Mouse (Mus musculus): ENCODE measurements around the gene Nudt7. TPM values are rescaled to one million over a fixed set of nuclear protein-coding genes. Genes with fewer than 3 reads are reported as not detected.

The Nudt7 gene
- polyA plus RNA-seq, 1 experiment = 8.3 TPM

DNA sequence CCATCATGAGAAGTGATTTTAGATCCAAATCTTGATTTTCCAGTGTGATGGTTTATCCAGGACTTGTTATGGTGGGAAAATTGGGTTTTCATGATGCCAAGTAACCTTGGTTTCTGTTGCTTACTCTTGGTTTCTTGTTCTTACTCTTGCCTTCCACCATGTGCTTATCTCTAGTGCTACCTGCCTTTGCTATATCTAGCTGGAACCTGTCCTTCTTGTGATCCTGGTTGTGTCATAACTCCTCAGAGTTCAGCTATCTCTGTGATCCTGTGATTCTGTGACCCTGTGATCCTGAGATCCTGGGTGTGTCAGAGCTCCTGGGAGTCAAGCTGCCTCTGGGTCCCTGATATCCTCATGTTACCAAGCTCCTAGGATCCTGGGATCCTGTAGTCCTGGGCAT, 8.8 kb downstream of the Nudt7 start:
- no peak for DNase-seq (ENCODE audit: extremely low spot score in 1 of 2, low spot score in 1 of 2)

- DNase-seq (ENCODE audit: extremely low spot score in 1 of 2, low spot score in 1 of 2) = no peak
Measured at GRCm38 (mm10) chr8:114143645-114144290, 10.4 kb downstream of the Nudt7 start.

- no peak for DNase-seq (ENCODE audit: extremely low spot score in 1 of 2, low spot score in 1 of 2)
Measured at GRCm38 (mm10) chr8:114153311-114154045, 20.1 kb downstream of the Nudt7 start.

DNA sequence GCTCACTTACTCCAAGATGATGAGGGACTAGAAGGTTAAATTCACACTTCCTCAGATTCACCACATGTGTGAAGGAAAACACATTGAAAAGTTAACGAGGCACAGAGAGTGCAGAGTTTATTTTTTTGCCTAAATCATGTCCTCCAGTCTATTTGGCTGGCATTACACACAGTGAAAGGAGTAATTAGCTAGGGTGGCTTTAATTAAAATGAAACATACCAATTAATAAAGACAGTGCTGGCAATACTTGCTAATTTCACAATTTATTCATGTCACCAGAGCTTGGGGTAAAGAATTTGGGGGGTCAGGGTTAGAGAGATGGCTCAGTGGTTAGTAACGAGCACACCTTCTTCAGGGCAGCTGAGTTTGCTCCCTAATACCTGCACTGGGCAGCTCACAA, 25.2 kb downstream of the Nudt7 start:
- no peak for DNase-seq (ENCODE audit: extremely low spot score in 1 of 2, low spot score in 1 of 2)

GRCm38 (mm10) chr8:114159666-114160065, 26.3 kb downstream of the Nudt7 start:
- DNase-seq (ENCODE audit: extremely low spot score in 1 of 2, low spot score in 1 of 2) = no peak

DNA sequence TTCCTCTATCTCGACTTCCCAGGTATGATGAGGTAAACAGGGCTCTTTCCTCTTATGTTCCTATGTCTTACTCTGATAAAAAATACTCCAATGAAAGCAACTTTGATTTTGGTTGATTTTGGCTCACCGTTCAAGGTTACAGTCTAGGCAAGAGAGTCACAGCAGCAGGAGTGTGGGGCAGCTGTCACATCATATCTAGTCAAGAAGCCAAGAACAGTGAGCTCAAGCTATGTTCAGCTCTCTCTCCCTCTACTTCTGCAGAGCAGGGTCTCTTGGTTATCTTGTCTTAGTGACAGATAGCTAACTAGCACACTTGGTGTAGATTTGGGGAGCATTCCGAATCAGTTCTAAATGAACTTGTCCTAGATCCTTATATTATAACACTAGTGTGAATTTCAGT, 30.5 kb downstream of the Nudt7 start:
- no peak for DNase-seq (ENCODE audit: extremely low spot score in 1 of 2, low spot score in 1 of 2)

GRCm38 (mm10) chr8:114164444-114165096, 31.2 kb downstream of the Nudt7 start:
- no peak for DNase-seq (ENCODE audit: extremely low spot score in 1 of 2, low spot score in 1 of 2)

GRCm38 (mm10) chr8:114165741-114166140, 32.4 kb downstream of the Nudt7 start:
- no peak for DNase-seq (ENCODE audit: extremely low spot score in 1 of 2, low spot score in 1 of 2)

GRCm38 (mm10) chr8:114176721-114177120, 43.4 kb downstream of the Nudt7 start:
- DNase-seq (ENCODE audit: extremely low spot score in 1 of 2, low spot score in 1 of 2) = no peak

DNA sequence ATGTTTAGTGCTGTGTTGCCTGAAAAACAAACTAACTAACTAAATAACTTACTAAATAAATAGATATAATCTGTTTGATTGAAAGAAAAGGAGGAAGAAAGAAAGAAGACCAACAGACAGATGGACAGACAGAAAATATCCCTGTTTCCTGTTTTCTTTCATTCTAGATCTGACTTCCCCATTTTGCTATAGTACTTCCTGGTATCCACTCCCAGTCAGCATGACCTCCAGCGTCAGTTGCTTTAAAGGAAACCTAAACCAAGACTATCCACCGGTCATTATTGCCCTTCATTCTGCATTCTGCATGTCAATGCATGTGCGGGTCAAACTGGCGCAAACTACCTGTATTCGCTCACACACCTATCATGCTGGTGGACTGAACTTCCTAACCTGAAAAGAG, 60.0 kb downstream of the Nudt7 start:
- DNase-seq (ENCODE audit: extremely low spot score in 1 of 2, low spot score in 1 of 2) = no peak

DNA sequence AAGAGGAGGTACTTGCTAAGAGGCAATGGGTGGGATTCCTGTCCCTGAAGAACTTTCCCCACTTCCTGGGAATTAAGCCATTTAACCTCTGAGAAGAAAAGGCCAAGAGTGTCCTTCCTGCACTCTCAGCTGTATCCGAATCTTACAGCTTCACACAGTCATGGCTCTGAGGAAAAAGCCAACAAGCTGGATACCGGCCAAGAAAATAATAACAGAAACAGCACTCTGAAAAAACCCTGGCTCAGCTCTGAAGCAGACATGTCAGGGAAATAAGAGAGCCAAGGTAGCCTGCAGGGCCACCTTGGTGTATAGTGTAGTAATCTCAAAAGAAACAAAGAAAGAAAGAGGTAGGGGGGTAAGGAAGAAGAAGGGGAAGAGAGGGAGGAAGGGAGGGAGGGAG, 65.6 kb downstream of the Nudt7 start:
- no peak for DNase-seq (ENCODE audit: extremely low spot score in 1 of 2, low spot score in 1 of 2)

Other genes starting within 250 kb of the Nudt7 start
- 30.5 and 34.1 TPM in 2 replicates for gene Vat1l, start 72.1 kb downstream of the Nudt7 start, polyA plus RNA-seq (2012; rRNA removed)